Mouse (Mus musculus) testis, adult 2 months (tissue): ENCODE data around the gene Rnd1.

Source experiments
- CTCF ChIP-seq: fragments of 200-500 bp; IDR thresholded peaks from 2 replicates; pipeline ENCODE4 v1.5.1; 2012; ENCODE audit warnings: low read depth, mild to moderate bottlenecking, inconsistent platforms, low read length, moderate library complexity; ENCODE audit not compliant: control insufficient read depth, insufficient read depth, insufficient replicate concordance
- POLR2A ChIP-seq: fragments of 200-500 bp; IDR thresholded peaks from 2 replicates; pipeline ENCODE4 v1.6.1; 2012; ENCODE audit warnings: low read depth, mild to moderate bottlenecking, inconsistent platforms, low read length, moderate library complexity; ENCODE audit not compliant: control insufficient read depth

DNA sequence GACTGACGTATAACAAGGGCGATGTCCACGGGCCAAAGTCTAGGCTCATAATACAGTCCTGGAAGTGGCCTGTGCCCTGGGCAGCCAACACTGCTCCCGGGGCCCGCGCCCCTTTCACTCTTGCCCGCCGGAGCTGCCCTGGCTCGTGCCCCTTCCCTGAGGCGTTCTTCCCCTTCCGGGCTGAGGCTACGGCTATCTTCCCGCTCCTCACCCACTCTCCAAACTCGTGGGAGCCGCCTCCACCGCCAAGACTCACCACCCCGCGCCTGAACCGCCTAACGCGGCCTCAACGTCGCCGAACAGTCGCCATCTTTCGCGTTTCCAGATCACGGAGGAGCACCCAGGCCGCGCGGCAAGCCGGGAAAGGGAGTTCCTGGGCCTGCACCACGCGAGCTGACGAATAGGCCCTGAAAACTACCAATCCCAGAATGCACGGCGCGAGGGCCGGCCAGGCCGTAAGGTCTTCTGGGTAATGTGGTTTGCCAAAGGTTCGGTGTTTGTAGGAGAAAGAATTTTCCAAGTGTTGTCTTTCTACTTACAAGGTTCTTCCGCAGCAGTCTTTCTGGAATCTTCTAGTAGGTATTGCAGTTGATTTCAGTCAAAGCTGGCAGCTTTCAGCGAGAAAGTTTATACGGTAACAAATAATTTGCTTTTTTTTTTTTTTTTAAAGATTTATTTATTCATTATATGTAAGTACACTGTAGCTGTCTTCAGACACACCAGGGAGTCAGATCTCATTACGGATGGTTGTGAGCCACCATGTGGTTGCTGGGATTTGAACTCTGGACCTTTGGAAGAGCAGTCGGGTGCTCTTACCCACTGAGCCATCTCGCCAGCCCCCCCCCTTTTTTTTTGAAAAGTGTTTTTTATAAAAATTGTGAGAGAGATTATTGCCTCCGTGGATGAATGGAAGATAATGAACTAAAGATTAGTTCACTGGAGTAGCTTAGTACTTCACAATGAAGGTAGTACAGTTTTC is 14.4 kb downstream of the Rnd1 start, which contains the start of gene Ddx23:
- TF ChIP-seq POLR2A (peak; percentile 96), CTCF (no peak)
